Mouse (Mus musculus) lung, embryonic 15.5 days (tissue): ENCODE data around the gene Arhgap20. TPM values are rescaled to one million over a fixed set of nuclear protein-coding genes. Genes with fewer than 3 reads are reported as not detected.

Experiments used
- ATAC-seq: fragments of 200-750 bp; cut with Nextera tagmentation; 2 replicates; pipeline ENCODE4 v1.8.0; 2017; ENCODE audit warnings: moderate number of reproducible peaks, borderline replicate concordance; ENCODE audit not compliant: low FRiP score, low TSS enrichment; ENCODE audit errors: extremely low read depth
- H3K27ac ChIP-seq: fragments of 300-500 bp; sonication (generic); 2 replicates; pipeline ENCODE4 v1.5.1; 2015; ENCODE audit warnings: moderate library complexity, mild to moderate bottlenecking, inconsistent platforms
- H3K27me3 ChIP-seq: fragments of 300-500 bp; sonication (generic); 2 replicates; pipeline ENCODE4 v1.6.1; 2015; ENCODE audit warnings: inconsistent platforms
- H3K36me3 ChIP-seq: fragments of 300-500 bp; sonication (generic); 2 replicates; pipeline ENCODE4 v1.6.1; 2015; ENCODE audit warnings: inconsistent platforms
- H3K4me1 ChIP-seq: fragments of 300-500 bp; sonication (generic); 2 replicates; pipeline ENCODE4 v1.6.1; 2015; ENCODE audit warnings: inconsistent platforms
- H3K4me2 ChIP-seq: fragments of 300-500 bp; sonication (generic); 2 replicates; pipeline ENCODE4 v1.6.1; 2015; ENCODE audit warnings: inconsistent platforms, mild to moderate bottlenecking, moderate library complexity
- H3K4me3 ChIP-seq: fragments of 300-500 bp; sonication (generic); 2 replicates; pipeline ENCODE4 v1.5.1; 2015; ENCODE audit warnings: mild to moderate bottlenecking, inconsistent platforms
- H3K9ac ChIP-seq: fragments of 300-500 bp; sonication (generic); 2 replicates; pipeline ENCODE4 v1.6.1; 2015; ENCODE audit warnings: inconsistent platforms
- H3K9me3 ChIP-seq: fragments of 300-500 bp; sonication (generic); 2 replicates; pipeline ENCODE4 v1.6.1; 2016; ENCODE audit warnings: inconsistent platforms
- WGBS: fragments of 180-500 bp; shearing (Covaris S2); methylation state at CpG from one replicate; pipeline ENCODE4 v1.1.7; 2015; 5-methylcytosine and 5-hydroxymethylcytosine counted together
- polyA plus RNA-seq: library from polyadenylated mRNA; unstranded; fragments of >200 nt; fragmentation: Nextera tagmentation; extraction: Ambion mirVana; gene quantifications from 2 replicates; pipeline ENCODE4 v1.2.1, GENCODE M21; 2015

The Arhgap20 gene
- 10.7 and 11.0 TPM in 2 replicates for polyA plus RNA-seq

- WGBS: under 1% methylated on average over 65 of the region's 77 CpGs
- peak; percentile 94 for ATAC-seq
- Histone ChIP-seq H3K4me2 (peak within 1 kb of the TSS; percentile 93), H3K36me3 (no peaks in the 10 kb centered on the region), H3K9me3 (no peaks in the 10 kb centered on the region), H3K27ac (peak within 1 kb of the TSS; percentile 75), H3K4me1 (peaks cover 22% of the 10 kb centered on the region), H3K27me3 (peaks cover 26% of the 10 kb centered on the region; the same call in 1 of the 2 replicates), H3K9ac (peak within 1 kb of the TSS; percentile 56), H3K4me3 (peak within 1 kb of the TSS; percentile 68)
These were observed at the start of gene Arhgap20 for GRCm38 (mm10) chr9:51764921-51765416. TSS of gene Arhgap20 (plus strand) at chr9:51765337.

- 78% methylated on average over 3 of the region's 3 CpGs for WGBS
- H3K36me3 ChIP-seq: no peaks in the 10 kb centered on the region
- no peak overlapping the region for H3K27ac ChIP-seq
- 0 out of 2 replicates have a peak, but pooled peaks cover 3% of the 10 kb centered on the region for H3K4me1 ChIP-seq
- no peaks in the 10 kb centered on the region for H3K9me3 ChIP-seq
- H3K4me2 ChIP-seq: no peak overlapping the region
- no peak overlapping the region for H3K4me3 ChIP-seq
- no peaks in the 10 kb centered on the region for H3K27me3 ChIP-seq
- H3K9ac ChIP-seq: no peak overlapping the region
- ATAC-seq: no peak
These were observed 46.3 kb upstream of the Arhgap20 start for GRCm38 (mm10) chr9:51718793-51719192.

- Histone ChIP-seq H3K27ac (peak overlapping the region; percentile 52), H3K4me1 (peaks cover 7% of the 10 kb centered on the region), H3K9ac (no peak overlapping the region), H3K4me2 (no peak overlapping the region), H3K36me3 (no peaks in the 10 kb centered on the region), H3K27me3 (no peaks in the 10 kb centered on the region), H3K9me3 (no peaks in the 10 kb centered on the region), H3K4me3 (no peak overlapping the region)
- ATAC-seq: peak; percentile 92
- WGBS: 8% methylated on average over 6 of the region's 6 CpGs
These were observed 37.2 kb upstream of the Arhgap20 start for GRCm38 (mm10) chr9:51727960-51728359.

GRCm38 (mm10) chr9:51735180-51736034 lies 29.7 kb upstream of the Arhgap20 start:
- no peak overlapping the region for H3K4me3 ChIP-seq
- H3K4me2 ChIP-seq: no peak overlapping the region
- 21% methylated on average over 9 of the region's 9 CpGs for WGBS
- H3K27ac ChIP-seq: no peak overlapping the region
- H3K9me3 ChIP-seq: no peaks in the 10 kb centered on the region
- H3K36me3 ChIP-seq: no peaks in the 10 kb centered on the region
- H3K4me1 ChIP-seq: peaks cover 12% of the 10 kb centered on the region
- H3K27me3 ChIP-seq: no peaks in the 10 kb centered on the region
- no peak overlapping the region for H3K9ac ChIP-seq
- no peak for ATAC-seq

- no peaks in the 10 kb centered on the region for H3K9me3 ChIP-seq
- no peak overlapping the region for H3K4me2 ChIP-seq
- WGBS: 62% methylated on average over 5 of the region's 5 CpGs
- no peak overlapping the region for H3K27ac ChIP-seq
- H3K9ac ChIP-seq: no peak overlapping the region
- no peaks in the 10 kb centered on the region for H3K27me3 ChIP-seq
- no peak for ATAC-seq
- H3K4me3 ChIP-seq: no peak overlapping the region
- peaks cover 12% of the 10 kb centered on the region for H3K4me1 ChIP-seq
- no peaks in the 10 kb centered on the region for H3K36me3 ChIP-seq
These were observed 28.3 kb upstream of the Arhgap20 start for GRCm38 (mm10) chr9:51736750-51737368.

GRCm38 (mm10) chr9:51738349-51738748 lies 26.8 kb upstream of the Arhgap20 start:
- no peak overlapping the region for H3K27ac ChIP-seq
- peaks cover 12% of the 10 kb centered on the region for H3K4me1 ChIP-seq
- no peak for ATAC-seq
- no peak overlapping the region for H3K4me3 ChIP-seq
- H3K9me3 ChIP-seq: no peaks in the 10 kb centered on the region
- H3K9ac ChIP-seq: no peak overlapping the region
- 85% methylated on average over 9 of the region's 9 CpGs for WGBS
- H3K36me3 ChIP-seq: no peaks in the 10 kb centered on the region
- H3K27me3 ChIP-seq: no peaks in the 10 kb centered on the region
- H3K4me2 ChIP-seq: no peak overlapping the region

GRCm38 (mm10) chr9:51739826-51740225 lies 25.3 kb upstream of the Arhgap20 start:
- no peak for ATAC-seq
- 77% methylated on average over 4 of the region's 4 CpGs for WGBS
- Histone ChIP-seq H3K27ac (no peak overlapping the region), H3K27me3 (no peaks in the 10 kb centered on the region), H3K9ac (no peak overlapping the region), H3K4me1 (peaks cover 8% of the 10 kb centered on the region), H3K4me3 (no peak overlapping the region), H3K9me3 (no peaks in the 10 kb centered on the region), H3K4me2 (no peak overlapping the region), H3K36me3 (no peaks in the 10 kb centered on the region)

- Histone ChIP-seq H3K4me2 (no peak overlapping the region), H3K27ac (0 out of 2 replicates have a peak overlapping the region, but pooled peaks have one; percentile 12), H3K4me1 (peaks cover 10% of the 10 kb centered on the region; the same call in 1 of the 2 replicates)
These were observed 15.0 kb upstream of the Arhgap20 start for GRCm38 (mm10) chr9:51750144-51750543.

GRCm38 (mm10) chr9:51761003-51761402 lies 4.1 kb upstream of the Arhgap20 start:
- H3K4me1 ChIP-seq: peaks cover 10% of the 10 kb centered on the region; the same call in 1 of the 2 replicates
- no peak overlapping the region for H3K27ac ChIP-seq
- H3K9ac ChIP-seq: no peak overlapping the region
- no peak for ATAC-seq
- WGBS: 69% methylated on average over 2 of the region's 2 CpGs
- no peaks in the 10 kb centered on the region for H3K36me3 ChIP-seq
- H3K4me3 ChIP-seq: no peak overlapping the region
- peaks cover 15% of the 10 kb centered on the region; the same call in 1 of the 2 replicates for H3K27me3 ChIP-seq
- no peaks in the 10 kb centered on the region for H3K9me3 ChIP-seq
- no peak overlapping the region for H3K4me2 ChIP-seq

More at GRCm38 (mm10) chr9:51750144-51750543, 15.0 kb upstream of the Arhgap20 start:
- H3K9me3 ChIP-seq: no peaks in the 10 kb centered on the region
- WGBS: 30% methylated on average over 4 of the region's 4 CpGs
- H3K4me3 ChIP-seq: no peak overlapping the region
- peak; percentile 46; the same call in 1 of the 2 replicates for ATAC-seq
- H3K9ac ChIP-seq: no peak overlapping the region
- H3K36me3 ChIP-seq: no peaks in the 10 kb centered on the region
- no peaks in the 10 kb centered on the region for H3K27me3 ChIP-seq

- WGBS: 6% methylated on average over 12 of the region's 12 CpGs
These were observed 879 bp upstream of the Arhgap20 start for GRCm38 (mm10) chr9:51764041-51764875.

More at GRCm38 (mm10) chr9:51764041-51764875, 879 bp upstream of the Arhgap20 start:
- ATAC-seq: peak; percentile 25
- peak overlapping the region; percentile 68 for H3K4me3 ChIP-seq
- no peaks in the 10 kb centered on the region for H3K36me3 ChIP-seq
- H3K4me1 ChIP-seq: peaks cover 22% of the 10 kb centered on the region
- peaks cover 26% of the 10 kb centered on the region; the same call in 1 of the 2 replicates for H3K27me3 ChIP-seq
- peak overlapping the region; percentile 56 for H3K9ac ChIP-seq
- peak overlapping the region; percentile 93 for H3K4me2 ChIP-seq
- H3K27ac ChIP-seq: peak overlapping the region; percentile 75
- no peaks in the 10 kb centered on the region for H3K9me3 ChIP-seq
